Mouse (Mus musculus): Measurements from ENCODE around the gene F2. TPM values are rescaled to one million over a fixed set of nuclear protein-coding genes. Genes with fewer than 3 reads are reported as not detected.

Gene F2
- polyA plus RNA-seq, 2 experiments: 1.3 to 1.7 TPM

DNA sequence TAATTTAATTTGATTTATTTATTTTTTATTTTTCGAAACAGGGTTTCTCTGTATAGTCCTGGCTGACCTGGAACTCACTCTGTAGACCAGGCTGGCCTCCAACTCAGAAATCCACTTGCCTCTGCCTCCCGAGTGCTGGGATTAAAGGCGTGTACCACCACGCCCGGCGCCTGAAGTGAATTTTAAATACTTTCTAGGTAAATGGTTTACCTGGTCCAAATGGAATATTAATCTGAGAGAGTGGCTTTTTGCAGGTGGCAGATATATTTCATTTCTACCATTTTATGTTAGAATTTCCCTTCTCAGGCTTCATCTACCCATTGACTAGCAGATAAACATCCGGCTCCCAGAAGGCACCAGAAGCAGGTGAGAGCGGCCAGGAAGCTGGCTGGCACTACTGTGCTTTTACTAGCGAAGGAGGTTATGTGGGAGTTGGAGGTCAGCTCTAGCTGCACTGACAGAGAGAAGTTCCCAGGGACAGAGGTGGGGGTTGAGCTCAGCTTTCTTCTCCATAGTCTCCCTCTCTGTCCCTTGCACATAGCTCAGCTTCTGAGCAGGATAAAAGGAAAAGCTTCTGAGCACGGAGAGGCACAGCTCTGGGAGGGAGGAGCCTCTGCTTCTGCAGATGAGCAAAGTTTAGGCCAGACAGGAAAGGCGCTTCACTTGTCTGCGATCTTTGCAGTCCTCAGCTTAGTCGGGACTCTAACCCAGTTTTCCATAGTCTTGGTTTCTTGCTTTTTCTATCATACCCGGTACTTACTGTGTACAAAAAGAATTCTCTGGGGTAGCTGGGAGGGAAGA, 15.4 kb upstream of the F2 start:
- no peak for TF ChIP-seq POLR2A (IDR thresholded peaks at IDR 0.05; ENCODE audit: borderline replicate concordance, extremely low read depth, insufficient read depth, insufficient read length)
- peaks cover 51% of the 10 kb centered on the region for H3K36me3 ChIP-seq (ENCODE audit: control insufficient read depth, insufficient read depth, low read length)
- no peak overlapping the region for H3K9ac ChIP-seq (ENCODE audit: low read depth, low read length, severe bottlenecking)

DNA sequence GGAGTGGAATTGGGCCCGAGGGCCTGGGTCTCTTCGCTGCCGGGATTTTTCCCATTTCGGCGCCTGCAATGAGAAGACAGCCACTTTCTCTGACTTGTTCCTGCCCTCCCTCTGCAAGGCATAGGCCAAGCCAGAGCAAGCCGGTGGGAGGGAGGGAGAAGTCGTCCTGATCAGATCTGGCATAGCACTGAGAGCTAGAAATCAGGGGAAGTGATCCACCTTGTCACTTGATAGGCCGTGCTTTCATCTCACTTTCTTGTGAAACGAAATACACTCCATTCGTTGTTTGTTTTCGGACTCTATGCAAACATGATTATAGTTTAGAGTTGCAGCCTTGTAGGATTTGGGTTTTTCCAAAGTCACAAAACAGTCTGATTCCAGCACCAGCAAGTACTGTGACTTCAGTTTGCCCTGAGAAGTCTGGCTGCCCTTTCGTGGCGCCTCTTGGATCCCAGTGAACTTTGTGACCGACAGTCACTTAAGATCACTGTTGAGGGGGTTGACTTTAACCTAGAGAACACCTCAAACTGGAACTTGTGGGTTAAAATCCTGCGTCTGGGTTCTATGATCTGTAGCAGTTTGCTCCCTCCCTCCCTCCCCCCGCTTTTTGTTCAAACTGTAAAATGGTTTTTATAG, 14.3 kb upstream of the F2 start:
- peak overlapping the region; percentile 89 for H3K9ac ChIP-seq (ENCODE audit: low read depth, low read length, severe bottlenecking)
- H3K4me2 ChIP-seq (replicated peaks; ENCODE audit: low read depth, low read length, severe bottlenecking): peak overlapping the region; percentile 82
- peak overlapping the region; percentile 81 for H3K27ac ChIP-seq (replicated peaks; ENCODE audit: low read depth, low read length)
- ATAC-seq (ENCODE audit: low FRiP score, low read depth): peak; percentile 46
- no peaks in the 10 kb centered on the region for H3K9me3 ChIP-seq (ENCODE audit: control insufficient read depth, low read length)
- TF ChIP-seq POLR2A (IDR thresholded peaks at IDR 0.05; ENCODE audit: borderline replicate concordance, extremely low read depth, insufficient read depth, insufficient read length): no peak
- 13% methylated on average over 16 of the region's 16 CpGs for WGBS
- no peak for DNase-seq (ENCODE audit: low spot score)
- H3K4me3 ChIP-seq (replicated peaks; ENCODE audit: low read length): peak overlapping the region; percentile 71
- peaks cover 51% of the 10 kb centered on the region for H3K36me3 ChIP-seq (ENCODE audit: control insufficient read depth, insufficient read depth, low read length)
- H3K27me3 ChIP-seq (ENCODE audit: control insufficient read depth, insufficient read depth, low read length): no peaks in the 10 kb centered on the region
- H3K4me1 ChIP-seq (ENCODE audit: control insufficient read depth, insufficient read depth, low read length): peaks cover 11% of the 10 kb centered on the region

More for the DNA sequence above, 15.4 kb upstream of the F2 start:
- ATAC-seq (ENCODE audit: low FRiP score, low read depth) (no peak), DNase-seq (ENCODE audit: low spot score) (no peak)
- WGBS: 88% methylated on average over 14 of the region's 14 CpGs
- peaks cover 11% of the 10 kb centered on the region for H3K4me1 ChIP-seq (ENCODE audit: control insufficient read depth, insufficient read depth, low read length)
- no peak overlapping the region for H3K4me2 ChIP-seq (replicated peaks; ENCODE audit: low read depth, low read length, severe bottlenecking)
- no peaks in the 10 kb centered on the region for H3K27me3 ChIP-seq (ENCODE audit: control insufficient read depth, insufficient read depth, low read length)
- no peak overlapping the region for H3K4me3 ChIP-seq (replicated peaks; ENCODE audit: low read length)
- H3K27ac ChIP-seq (replicated peaks; ENCODE audit: low read depth, low read length): no peak overlapping the region
- no peaks in the 10 kb centered on the region for H3K9me3 ChIP-seq (ENCODE audit: control insufficient read depth, low read length)

DNA sequence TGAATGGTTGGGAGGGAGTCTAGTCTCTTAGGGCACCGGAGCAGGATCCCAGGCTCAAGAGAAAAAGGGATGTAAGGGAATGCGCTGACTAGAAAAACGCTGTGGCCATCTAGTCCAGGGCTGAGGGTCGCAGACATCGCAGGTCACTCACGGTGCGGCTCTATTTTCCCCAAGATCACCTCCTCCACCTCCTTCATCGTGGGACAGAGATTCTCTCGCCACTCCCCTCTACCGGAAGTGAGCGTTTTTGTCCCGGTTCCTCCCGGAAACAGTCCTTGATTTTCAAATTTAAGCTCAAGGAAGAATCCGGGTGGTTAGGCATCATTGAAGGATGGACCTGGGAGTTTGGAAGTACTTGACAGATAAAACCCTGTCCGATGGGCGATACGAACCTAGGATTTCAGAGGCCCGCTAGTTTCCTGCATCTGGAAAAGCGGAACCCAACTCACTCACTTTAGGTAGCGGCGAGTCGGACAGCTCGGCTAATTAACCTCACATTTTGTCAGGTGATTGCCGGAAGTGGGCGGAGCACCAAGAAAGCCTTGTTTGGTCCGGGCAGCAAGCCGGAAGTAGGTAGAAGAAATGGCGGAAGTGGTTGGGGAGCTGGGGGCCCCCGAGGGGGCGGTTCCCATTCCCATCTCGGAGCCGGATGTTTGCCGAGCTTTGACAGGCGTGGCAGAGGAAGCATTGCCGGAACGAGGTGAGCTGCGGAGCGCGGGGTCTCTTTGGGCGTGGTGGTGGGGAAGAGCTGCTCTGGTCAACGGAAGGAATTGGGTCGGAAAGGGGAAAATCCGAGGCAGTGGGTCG, 13.5 kb upstream of the F2 start, which contains the start of the genes Zfp408 and Arhgap1:
Gene Zfp408, minus strand, starts transcription at position 239 of the 807 bp plus-strand sequence.
Gene Arhgap1, plus strand, starts transcription at position 308 of the 807 bp plus-strand sequence.
- peaks cover 51% of the 10 kb centered on the region for H3K36me3 ChIP-seq (ENCODE audit: control insufficient read depth, insufficient read depth, low read length)
- WGBS: 0% methylated on average over 44 of the region's 44 CpGs
- peaks cover 11% of the 10 kb centered on the region for H3K4me1 ChIP-seq (ENCODE audit: control insufficient read depth, insufficient read depth, low read length)

DNA sequence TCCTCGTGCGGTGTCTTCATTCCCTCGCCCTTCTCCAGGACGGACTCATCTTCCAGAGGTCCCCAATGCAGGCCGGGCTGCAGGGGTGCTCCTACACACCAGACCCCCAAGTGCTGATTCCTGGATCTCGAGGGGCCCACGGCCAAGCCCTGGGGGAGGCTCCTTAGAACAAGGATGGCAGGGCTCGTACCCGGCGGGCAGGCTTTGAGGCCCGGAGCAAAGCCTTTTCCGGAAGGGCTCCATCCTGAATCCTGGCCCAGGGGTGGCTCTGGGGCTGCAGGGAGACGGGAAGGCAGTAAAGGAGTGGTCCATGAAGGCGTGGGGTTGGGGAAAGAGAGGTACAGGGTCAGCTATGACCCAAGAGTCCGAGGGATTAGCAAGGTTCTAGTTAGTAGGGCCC, 12.9 kb upstream of the F2 start:
- peaks cover 11% of the 10 kb centered on the region for H3K4me1 ChIP-seq (ENCODE audit: control insufficient read depth, insufficient read depth, low read length)
- H3K27ac ChIP-seq (replicated peaks; ENCODE audit: low read depth, low read length): peak overlapping the region; percentile 70; the same call in 1 of the 2 replicates
- H3K27me3 ChIP-seq (ENCODE audit: control insufficient read depth, insufficient read depth, low read length): no peaks in the 10 kb centered on the region
- peak overlapping the region; percentile 89 for H3K9ac ChIP-seq (ENCODE audit: low read depth, low read length, severe bottlenecking)
- peak overlapping the region; percentile 71 for H3K4me3 ChIP-seq (replicated peaks; ENCODE audit: low read length)
- no peak for TF ChIP-seq POLR2A (IDR thresholded peaks at IDR 0.05; ENCODE audit: borderline replicate concordance, extremely low read depth, insufficient read depth, insufficient read length)
- H3K4me2 ChIP-seq (replicated peaks; ENCODE audit: low read depth, low read length, severe bottlenecking): peak overlapping the region; percentile 82
- H3K36me3 ChIP-seq (ENCODE audit: control insufficient read depth, insufficient read depth, low read length): peaks cover 51% of the 10 kb centered on the region
- DNase-seq (ENCODE audit: low spot score) (no peak), ATAC-seq (ENCODE audit: low FRiP score, low read depth) (no peak)
- H3K9me3 ChIP-seq (ENCODE audit: control insufficient read depth, low read length): no peaks in the 10 kb centered on the region
- 2% methylated on average over 15 of the region's 15 CpGs for WGBS

More for the DNA sequence above, 13.5 kb upstream of the F2 start, which contains the start of the genes Zfp408 and Arhgap1:
- Histone ChIP-seq H3K4me2 (replicated peaks; ENCODE audit: low read depth, low read length, severe bottlenecking) (peak within 1 kb of the TSS; percentile 82), H3K4me3 (replicated peaks; ENCODE audit: low read length) (peak within 1 kb of the TSS; percentile 71), H3K9me3 (ENCODE audit: control insufficient read depth, low read length) (no peaks in the 10 kb centered on the region), H3K27me3 (ENCODE audit: control insufficient read depth, insufficient read depth, low read length) (no peaks in the 10 kb centered on the region), H3K9ac (ENCODE audit: low read depth, low read length, severe bottlenecking) (peak within 1 kb of the TSS; percentile 89), H3K27ac (replicated peaks; ENCODE audit: low read depth, low read length) (peak within 1 kb of the TSS; percentile 81)
- peak; percentile 100 for DNase-seq (ENCODE audit: low spot score)
- TF ChIP-seq POLR2A (IDR thresholded peaks at IDR 0.05; ENCODE audit: borderline replicate concordance, extremely low read depth, insufficient read depth, insufficient read length): peak; percentile 40; the same call in 1 of the 2 replicates
- peak; percentile 96 for ATAC-seq (ENCODE audit: low FRiP score, low read depth)

DNA sequence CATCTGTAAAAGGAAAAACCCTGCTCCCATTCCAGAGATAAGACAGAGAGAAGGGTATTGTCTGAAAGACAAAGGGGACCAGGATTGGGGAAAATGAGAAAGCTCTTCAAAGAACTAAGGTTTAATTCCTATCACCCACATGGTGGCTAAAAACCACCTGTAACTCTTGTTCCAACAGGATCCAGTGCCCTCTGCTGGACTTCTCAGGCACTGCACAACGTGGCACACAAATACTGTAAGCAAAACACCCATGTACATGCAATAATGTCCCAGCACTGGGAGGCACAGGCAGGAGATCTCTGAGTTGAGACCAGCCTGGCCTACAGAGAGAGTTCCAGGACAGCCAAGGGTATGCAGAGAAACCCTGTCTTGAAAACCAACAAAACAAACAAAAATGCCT, 10.5 kb upstream of the F2 start:
- H3K27me3 ChIP-seq (ENCODE audit: control insufficient read depth, insufficient read depth, low read length): no peaks in the 10 kb centered on the region
- WGBS: 35% methylated on average over 1 of the region's 1 CpGs
- no peak overlapping the region for H3K4me3 ChIP-seq (replicated peaks; ENCODE audit: low read length)
- no peak overlapping the region for H3K4me2 ChIP-seq (replicated peaks; ENCODE audit: low read depth, low read length, severe bottlenecking)
- no peak for ATAC-seq (ENCODE audit: low FRiP score, low read depth)
- no peak overlapping the region for H3K9ac ChIP-seq (ENCODE audit: low read depth, low read length, severe bottlenecking)
- H3K9me3 ChIP-seq (ENCODE audit: control insufficient read depth, low read length): no peaks in the 10 kb centered on the region
- H3K4me1 ChIP-seq (ENCODE audit: control insufficient read depth, insufficient read depth, low read length): peaks cover 11% of the 10 kb centered on the region
- peaks cover 54% of the 10 kb centered on the region for H3K36me3 ChIP-seq (ENCODE audit: control insufficient read depth, insufficient read depth, low read length)
- H3K27ac ChIP-seq (replicated peaks; ENCODE audit: low read depth, low read length): no peak overlapping the region
- no peak for TF ChIP-seq POLR2A (IDR thresholded peaks at IDR 0.05; ENCODE audit: borderline replicate concordance, extremely low read depth, insufficient read depth, insufficient read length)
- DNase-seq (ENCODE audit: low spot score): peak; percentile 47

Measured in limb, embryonic 14.5 days (tissue).